Mouse (Mus musculus) testis, postnatal 10 days (tissue): ENCODE results near the gene Pdilt.

Source experiments
- DNase-seq: peaks from one replicate; pipeline ENCODE4 v3.0.0; 2021; ENCODE audit warnings: low spot score

Pdilt gene

GRCm38 (mm10) chr7:119511143-119511542 lies 12.1 kb downstream of the Pdilt start:
- no peak for DNase-seq

DNA sequence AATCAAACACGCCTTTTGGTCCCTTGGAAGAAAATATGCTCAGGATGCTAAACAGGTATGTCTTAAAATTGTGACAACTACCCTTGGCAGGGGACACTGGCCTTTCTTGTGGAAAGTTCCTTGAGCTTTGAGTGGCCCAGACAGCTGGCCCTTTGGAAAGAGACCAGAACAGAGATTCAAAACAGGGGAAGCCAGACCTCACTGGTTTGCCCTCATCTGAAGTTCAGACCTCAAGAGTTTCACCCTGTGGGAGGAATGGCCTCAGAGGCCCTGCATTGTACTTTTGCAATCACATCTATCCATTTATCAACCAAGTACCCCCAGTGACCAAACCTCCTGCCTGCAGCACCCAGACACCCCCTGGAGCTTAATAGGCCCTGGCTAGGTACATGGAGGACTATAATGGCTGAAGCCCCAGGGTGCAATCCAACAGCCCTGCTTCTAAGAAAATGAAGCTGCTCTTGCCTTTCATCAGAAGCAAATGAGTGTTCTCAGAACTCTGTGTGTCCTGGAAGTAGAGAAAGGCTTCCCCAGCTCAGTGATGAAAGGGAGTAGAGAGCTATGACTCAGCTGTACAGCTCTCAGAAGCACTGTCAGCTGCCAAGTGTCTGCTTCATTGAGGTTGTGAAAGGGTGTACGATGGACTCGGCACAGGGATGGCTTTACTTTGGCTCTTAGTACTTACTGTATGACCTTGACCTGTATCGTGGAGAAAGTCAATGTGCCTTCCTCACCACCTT lies 33.1 kb downstream of the Pdilt start:
- DNase-seq = no peak

DNA sequence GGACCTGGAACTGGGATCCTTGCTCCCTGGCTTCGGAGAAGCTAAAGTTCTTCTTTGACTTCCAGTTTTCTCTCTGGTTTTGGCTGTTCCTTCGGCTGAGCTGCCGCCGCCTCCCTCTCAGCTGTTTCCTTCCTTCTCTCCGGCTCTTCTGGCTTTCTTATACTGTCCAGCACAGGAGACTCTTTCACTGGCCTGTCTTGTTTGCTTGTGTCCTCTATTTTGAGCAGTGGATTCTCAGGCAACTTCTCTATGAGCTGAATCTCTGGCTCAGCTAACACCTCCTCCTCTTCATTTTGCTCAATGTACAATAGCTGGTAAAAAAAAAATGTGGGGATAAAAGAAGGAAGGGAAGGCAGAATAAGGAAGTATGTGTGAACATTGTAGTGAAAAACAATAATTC lies 36.6 kb downstream of the Pdilt start:
- DNase-seq = no peak

GRCm38 (mm10) chr7:119484154-119484553 lies 39.1 kb downstream of the Pdilt start:
- DNase-seq = no peak

- DNase-seq = no peak
Observed at GRCm38 (mm10) chr7:119479256-119479655, 44.0 kb downstream of the Pdilt start, which contains the start of gene Umod. Umod (minus strand) TSS chr7:119479282.

DNA sequence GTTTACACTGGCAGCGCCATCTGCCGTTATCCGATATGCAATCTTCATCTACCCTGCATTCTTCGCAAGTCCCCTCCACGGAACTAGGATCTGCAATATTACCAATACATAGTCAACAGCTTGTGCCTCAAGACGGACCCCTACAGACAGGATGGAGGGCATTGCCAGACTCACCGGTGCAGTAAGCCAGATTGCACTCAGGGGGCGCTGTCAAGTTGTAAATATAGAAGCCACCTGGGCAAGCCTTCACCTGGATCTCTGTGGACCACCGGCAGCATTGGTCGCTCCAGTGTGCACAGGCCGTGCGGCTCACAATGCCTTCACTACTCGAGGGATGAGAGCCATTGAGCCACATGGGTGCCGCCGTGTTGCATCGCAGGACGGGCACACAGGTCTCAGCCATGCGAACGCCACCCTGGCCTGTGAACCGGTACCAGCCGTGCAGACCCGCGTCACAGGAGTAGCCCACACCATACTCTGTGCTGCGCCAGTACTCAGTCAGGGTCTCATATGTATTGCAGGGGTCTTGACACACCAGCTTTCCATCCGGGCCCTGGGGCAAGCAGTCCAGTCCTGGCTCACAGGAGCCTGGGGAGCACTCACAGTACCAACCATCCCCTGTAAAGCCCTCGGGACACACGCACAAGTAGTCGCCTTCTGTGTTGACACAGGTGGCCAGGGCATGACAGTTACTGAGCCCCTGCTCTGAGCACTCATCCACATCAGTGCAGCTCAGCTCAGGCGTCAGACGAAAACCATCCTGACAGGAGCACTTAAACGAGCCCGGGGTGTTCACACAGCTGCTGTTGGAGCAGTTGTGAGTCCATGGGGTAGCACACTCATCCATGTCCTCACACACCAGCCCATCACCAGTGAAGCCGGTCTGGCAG lies 46.5 kb downstream of the Pdilt start:
- DNase-seq = no peak

DNA sequence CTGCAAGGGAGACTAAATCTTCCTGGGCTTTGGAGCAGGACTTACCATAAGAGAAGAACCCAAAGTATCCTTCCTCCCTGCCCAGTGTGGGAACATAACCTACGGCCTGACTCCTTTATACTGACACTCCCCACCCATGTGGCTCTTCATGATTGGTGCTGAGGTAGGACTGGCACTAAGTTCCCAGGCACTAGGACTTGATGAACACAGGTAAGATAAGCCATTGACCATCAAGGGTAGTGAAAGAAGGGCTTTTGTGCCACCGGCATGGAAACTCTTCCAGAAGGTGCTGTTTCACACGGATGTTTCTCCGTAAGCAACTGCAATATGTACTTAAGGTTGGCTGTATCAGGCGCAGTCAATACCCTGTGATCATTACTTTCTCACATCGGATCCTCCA lies 64.1 kb downstream of the Pdilt start, which contains the start of gene Gp2:
Gp2 (minus strand) TSS at position 101 of the 400 bp plus-strand sequence.
- DNase-seq = no peak

GRCm38 (mm10) chr7:119454192-119454591 lies 69.1 kb downstream of the Pdilt start:
- no peak for DNase-seq

GRCm38 (mm10) chr7:119443849-119444248 lies 79.4 kb downstream of the Pdilt start:
- DNase-seq = no peak

- DNase-seq = no peak
Observed at GRCm38 (mm10) chr7:119441938-119442337, 81.4 kb downstream of the Pdilt start.
